Mouse (Mus musculus): ENCODE results near the gene Eid3.

Gene Eid3

GRCm38 (mm10) chr10:82866356-82866755 is at the start of gene Eid3:
Gene Eid3 (plus strand): TSS chr10:82866626.
- DNase-seq (ENCODE audit: low spot score), result no peak

GRCm38 (mm10) chr10:82817514-82817913 is 48.9 kb upstream of the Eid3 start:
- no peak for DNase-seq (ENCODE audit: low spot score)

- DNase-seq (ENCODE audit: low spot score), result no peak
Measured at GRCm38 (mm10) chr10:82817936-82818335, 48.5 kb upstream of the Eid3 start.

- no peak for DNase-seq (ENCODE audit: low spot score)
Measured at GRCm38 (mm10) chr10:82818661-82819060, 47.8 kb upstream of the Eid3 start.

GRCm38 (mm10) chr10:82823108-82823778 is 43.2 kb upstream of the Eid3 start:
- no peak for DNase-seq (ENCODE audit: low spot score)

- no peak for DNase-seq (ENCODE audit: low spot score)
Measured at GRCm38 (mm10) chr10:82823779-82824177, 42.6 kb upstream of the Eid3 start.

GRCm38 (mm10) chr10:82824541-82824940 is 41.9 kb upstream of the Eid3 start:
- no peak for DNase-seq (ENCODE audit: low spot score)

GRCm38 (mm10) chr10:82826516-82826915 is 39.9 kb upstream of the Eid3 start:
- DNase-seq (ENCODE audit: low spot score), result no peak

GRCm38 (mm10) chr10:82833926-82834325 is 32.5 kb upstream of the Eid3 start, which contains the start of gene Txnrd1:
Gene Txnrd1 (plus strand): TSS chr10:82833951.
- no peak for DNase-seq (ENCODE audit: low spot score)

- no peak for DNase-seq (ENCODE audit: low spot score)
Measured at GRCm38 (mm10) chr10:82835898-82836297, 30.5 kb upstream of the Eid3 start.

- DNase-seq (ENCODE audit: low spot score), result no peak
Measured at GRCm38 (mm10) chr10:82838390-82838789, 28.0 kb upstream of the Eid3 start.

- no peak for DNase-seq (ENCODE audit: low spot score)
Measured at GRCm38 (mm10) chr10:82844090-82844489, 22.3 kb upstream of the Eid3 start.

- DNase-seq (ENCODE audit: low spot score), result no peak
Measured at GRCm38 (mm10) chr10:82844731-82845130, 21.7 kb upstream of the Eid3 start.

- no peak for DNase-seq (ENCODE audit: low spot score)
Measured at GRCm38 (mm10) chr10:82847821-82848459, 18.5 kb upstream of the Eid3 start.

- no peak for DNase-seq (ENCODE audit: low spot score)
Measured at GRCm38 (mm10) chr10:82849686-82850353, 16.6 kb upstream of the Eid3 start.

GRCm38 (mm10) chr10:82850354-82850752 is 16.1 kb upstream of the Eid3 start:
- no peak for DNase-seq (ENCODE audit: low spot score)

- DNase-seq (ENCODE audit: low spot score), result no peak
Measured at GRCm38 (mm10) chr10:82851751-82852150, 14.7 kb upstream of the Eid3 start.

GRCm38 (mm10) chr10:82858032-82858680 is 8.3 kb upstream of the Eid3 start:
- DNase-seq (ENCODE audit: low spot score), result no peak

GRCm38 (mm10) chr10:82858691-82859532 is 7.5 kb upstream of the Eid3 start:
- peak; percentile 91 for DNase-seq (ENCODE audit: low spot score)

- DNase-seq (ENCODE audit: low spot score), result no peak
Measured at GRCm38 (mm10) chr10:82859533-82859915, 6.9 kb upstream of the Eid3 start.

GRCm38 (mm10) chr10:82860181-82860928 is 6.1 kb upstream of the Eid3 start:
- peak; percentile 80 for DNase-seq (ENCODE audit: low spot score)

Data from ovary, postnatal 36 days (tissue).